Mouse (Mus musculus) adrenal gland, postnatal 25 days (tissue): Measurements from ENCODE around the gene Cyp4x1. TPM values are rescaled to one million over a fixed set of nuclear protein-coding genes. Genes with fewer than 3 reads are reported as not detected.

ENCODE experiments used
- DNase-seq: peaks from one replicate; pipeline ENCODE4 v3.0.0; 2021; ENCODE audit warnings: mixed read lengths
- total RNA-seq: library from RNA; stranded (reverse); gene quantifications from 2 replicates; pipeline ENCODE4 v1.2.3, GENCODE M21; 2021

Cyp4x1 gene
- total RNA-seq, 1 experiment from 2014 or later, result not detected

DNA sequence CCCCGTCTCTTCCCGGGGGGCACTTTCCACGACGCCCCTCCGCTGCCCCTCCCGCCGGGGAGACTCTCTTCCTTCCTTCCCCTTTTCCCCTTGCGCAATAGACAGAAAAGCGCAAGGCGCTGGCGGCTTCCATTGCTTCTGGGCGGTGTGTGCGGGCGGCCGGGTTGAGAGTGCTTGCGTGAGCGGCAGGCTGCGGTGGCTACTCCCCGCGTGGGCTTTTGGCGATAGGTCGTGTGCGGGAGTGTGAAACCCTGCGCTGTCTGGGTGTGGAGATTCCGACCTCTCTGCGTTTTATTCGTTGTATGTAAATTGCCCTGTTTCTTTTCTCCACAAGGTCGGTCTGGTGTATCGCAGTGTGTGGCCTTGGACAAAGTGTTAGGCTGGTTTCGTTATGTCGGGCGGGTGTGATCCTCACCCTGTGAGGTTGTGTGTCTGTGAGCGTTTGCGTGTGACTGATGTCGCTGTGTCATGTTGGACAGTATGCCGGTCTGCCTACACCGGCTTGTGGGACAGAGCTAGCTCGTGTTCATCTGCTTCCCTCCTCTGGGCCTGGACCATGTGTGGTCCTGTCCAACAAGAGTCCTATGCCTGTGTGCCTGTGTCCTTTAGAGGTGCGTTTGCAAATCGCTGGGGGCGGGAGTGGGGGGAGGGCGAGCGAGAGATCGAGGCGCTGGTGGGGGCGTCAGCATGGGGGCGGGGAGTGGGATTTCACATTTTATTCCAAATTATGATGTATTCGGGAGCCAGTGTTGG is 77.0 kb downstream of the Cyp4x1 start:
- peak; percentile 48 for DNase-seq

DNA sequence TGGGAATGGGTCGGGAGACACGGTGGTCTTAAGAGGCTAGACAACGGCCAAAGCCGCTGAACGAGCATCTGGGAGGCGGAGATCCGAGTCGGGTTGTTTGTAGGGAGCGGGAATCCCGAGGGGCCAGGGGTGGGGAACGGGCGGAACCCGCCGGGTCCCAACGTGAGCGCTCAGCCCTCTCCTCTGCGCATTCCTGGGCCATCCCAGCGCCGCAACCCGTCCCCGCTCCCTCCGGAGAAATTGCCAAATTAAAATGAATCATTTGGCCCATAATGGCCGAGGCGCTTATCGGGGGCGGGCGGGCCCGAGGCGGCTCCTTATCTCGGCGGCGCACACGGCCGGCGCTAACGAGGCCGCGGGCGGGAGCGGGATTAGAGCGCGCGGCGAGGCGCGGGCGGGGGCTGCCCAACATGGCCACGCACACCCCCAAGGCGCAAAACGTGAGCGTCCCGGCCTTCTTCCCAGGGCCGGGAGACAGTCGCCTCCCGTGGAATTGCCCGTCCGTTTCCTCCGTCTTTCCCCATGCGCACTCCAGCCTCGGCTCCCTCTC is 77.6 kb downstream of the Cyp4x1 start, which contains the start of gene Tal1:
TSS of gene Tal1 (plus strand) at position 56 of the 550 bp plus-strand sequence.
- peak; percentile 25 for DNase-seq

Other genes with a start within 250 kb of the Cyp4x1 start
- gene Foxd2, start 225.4 kb downstream of the Cyp4x1 start, total RNA-seq, result 1.1 and 1.6 TPM in 2 replicates
- gene Foxe3, start 208.3 kb downstream of the Cyp4x1 start, total RNA-seq, result not detected in 2 replicates
- gene Cmpk1, start 147.0 kb downstream of the Cyp4x1 start, total RNA-seq, result 102 and 104 TPM in 2 replicates
- 0.94 and 1.2 TPM in 2 replicates for gene Stil, start 134.1 kb downstream of the Cyp4x1 start, total RNA-seq
- 2.9 and 3.5 TPM in 2 replicates for gene Tal1, start 77.9 kb downstream of the Cyp4x1 start, total RNA-seq
- 0.58 TPM in 1 of 2 replicates, not detected in the other for gene Pdzk1ip1, start 45.6 kb downstream of the Cyp4x1 start, total RNA-seq
- gene Cyp4a29, start 107.8 kb upstream of the Cyp4x1 start, total RNA-seq, result not detected in 2 replicates
- gene Cyp4a12a, start 164.8 kb upstream of the Cyp4x1 start, total RNA-seq, result not detected in 2 replicates